Mouse (Mus musculus) ovary, postnatal 14 days (tissue): ENCODE data around the gene Srsf3.
A peak's percentile ranks its signal among the peaks of the same experiment; 100 is the strongest.
"Not testable (repeated sequence)": the region's sequence is repeated elsewhere in the genome, so short reads cannot be mapped to it uniquely, and the experiment has no call there.

ENCODE experiments used
- DNase-seq: peaks from one replicate; pipeline ENCODE4 v3.0.0; 2022; ENCODE audit warnings: low spot score

Gene Srsf3

GRCm38 (mm10) chr17:29065245-29065940 lies 33.0 kb downstream of the Srsf3 start:
- DNase-seq, result no peak

GRCm38 (mm10) chr17:29065971-29066370 lies 33.5 kb downstream of the Srsf3 start:
- no peak for DNase-seq

GRCm38 (mm10) chr17:29067416-29067815 lies 35.0 kb downstream of the Srsf3 start:
- DNase-seq, result not testable (repeated sequence)

GRCm38 (mm10) chr17:29067847-29068246 lies 35.4 kb downstream of the Srsf3 start:
- no peak for DNase-seq

- DNase-seq, result no peak
Measured at GRCm38 (mm10) chr17:29069063-29069462, 36.6 kb downstream of the Srsf3 start.

GRCm38 (mm10) chr17:29071820-29072219 lies 39.4 kb downstream of the Srsf3 start:
- DNase-seq, result no peak

GRCm38 (mm10) chr17:29072701-29073307 lies 40.4 kb downstream of the Srsf3 start:
- no peak for DNase-seq

GRCm38 (mm10) chr17:29073313-29073712 lies 40.9 kb downstream of the Srsf3 start:
- no peak for DNase-seq

GRCm38 (mm10) chr17:29074085-29074484 lies 41.7 kb downstream of the Srsf3 start:
- DNase-seq, result no peak

GRCm38 (mm10) chr17:29076235-29076634 lies 43.8 kb downstream of the Srsf3 start:
- no peak for DNase-seq

GRCm38 (mm10) chr17:29077786-29078509 lies 45.5 kb downstream of the Srsf3 start:
- no peak for DNase-seq

GRCm38 (mm10) chr17:29078519-29079383 lies 46.3 kb downstream of the Srsf3 start:
- peak; percentile 35 for DNase-seq

- DNase-seq, result no peak
Measured at GRCm38 (mm10) chr17:29080758-29081617, 48.6 kb downstream of the Srsf3 start.

GRCm38 (mm10) chr17:29081618-29082381 lies 49.4 kb downstream of the Srsf3 start:
- no peak for DNase-seq

- DNase-seq, result no peak
Measured at GRCm38 (mm10) chr17:29083586-29083985, 51.2 kb downstream of the Srsf3 start.

GRCm38 (mm10) chr17:29084656-29085055 lies 52.2 kb downstream of the Srsf3 start:
- DNase-seq, result no peak

- DNase-seq, result no peak
Measured at GRCm38 (mm10) chr17:29085266-29085665, 52.8 kb downstream of the Srsf3 start.

- no peak for DNase-seq
Measured at GRCm38 (mm10) chr17:29086916-29087315, 54.5 kb downstream of the Srsf3 start.

GRCm38 (mm10) chr17:29090776-29091175 lies 58.3 kb downstream of the Srsf3 start, which contains the start of gene Cdkn1a:
TSS of gene Cdkn1a (plus strand) at chr17:29090976.
- no peak for DNase-seq

GRCm38 (mm10) chr17:29091348-29091944 lies 59.0 kb downstream of the Srsf3 start:
- no peak for DNase-seq
